Mouse (Mus musculus): ENCODE results near the gene Macrod1.
"Not testable (repeated sequence)": the region's sequence is repeated elsewhere in the genome, so short reads cannot be mapped to it uniquely, and the experiment has no call there.

Gene Macrod1

GRCm38 (mm10) chr19:7057126-7057721 is 614 bp downstream of the Macrod1 start:
- DNase-seq (ENCODE audit: low spot score in 2 of 2): no peak

GRCm38 (mm10) chr19:7057722-7058207 is 1.2 kb downstream of the Macrod1 start:
- DNase-seq (ENCODE audit: low spot score in 2 of 2): peak; percentile 58 to 65

GRCm38 (mm10) chr19:7058541-7058940 is 1.9 kb downstream of the Macrod1 start:
- DNase-seq (ENCODE audit: low spot score in 2 of 2): no peak

GRCm38 (mm10) chr19:7062110-7062509 is 5.5 kb downstream of the Macrod1 start:
- DNase-seq (ENCODE audit: low spot score in 2 of 2): no peak

GRCm38 (mm10) chr19:7062916-7063315 is 6.3 kb downstream of the Macrod1 start:
- no peak for DNase-seq (ENCODE audit: low spot score in 2 of 2)

- peak; percentile 63 to 82 for DNase-seq (ENCODE audit: low spot score in 2 of 2)
Measured at GRCm38 (mm10) chr19:7064571-7064970, 8.0 kb downstream of the Macrod1 start.

- peak in 1 of 2 experiments; percentile 23 for DNase-seq (ENCODE audit: low spot score in 2 of 2)
Measured at GRCm38 (mm10) chr19:7066034-7066827, 9.6 kb downstream of the Macrod1 start.

- DNase-seq (ENCODE audit: low spot score in 2 of 2): no peak
Measured at GRCm38 (mm10) chr19:7066828-7067342, 10.3 kb downstream of the Macrod1 start.

- DNase-seq (ENCODE audit: low spot score in 2 of 2): no peak
Measured at GRCm38 (mm10) chr19:7067344-7068050, 10.9 kb downstream of the Macrod1 start.

GRCm38 (mm10) chr19:7068136-7068535 is 11.5 kb downstream of the Macrod1 start:
- DNase-seq (ENCODE audit: low spot score in 2 of 2): peak; percentile 60 to 78

GRCm38 (mm10) chr19:7068661-7069531 is 12.3 kb downstream of the Macrod1 start:
- no peak for DNase-seq (ENCODE audit: low spot score in 2 of 2)

- no peak for DNase-seq (ENCODE audit: low spot score in 2 of 2)
Measured at GRCm38 (mm10) chr19:7069781-7070763, 13.5 kb downstream of the Macrod1 start.

GRCm38 (mm10) chr19:7070775-7071174 is 14.2 kb downstream of the Macrod1 start:
- DNase-seq (ENCODE audit: low spot score in 2 of 2): no peak

- DNase-seq (ENCODE audit: low spot score in 2 of 2): no peak
Measured at GRCm38 (mm10) chr19:7072221-7072620, 15.6 kb downstream of the Macrod1 start.

- no peak for DNase-seq (ENCODE audit: low spot score in 2 of 2)
Measured at GRCm38 (mm10) chr19:7073997-7074781, 17.6 kb downstream of the Macrod1 start.

GRCm38 (mm10) chr19:7075336-7075735 is 18.7 kb downstream of the Macrod1 start:
- DNase-seq (ENCODE audit: low spot score in 2 of 2): not testable (repeated sequence)

- DNase-seq (ENCODE audit: low spot score in 2 of 2): no peak
Measured at GRCm38 (mm10) chr19:7077666-7078065, 21.1 kb downstream of the Macrod1 start.

GRCm38 (mm10) chr19:7078271-7078670 is 21.7 kb downstream of the Macrod1 start:
- no peak for DNase-seq (ENCODE audit: low spot score in 2 of 2)

Measured in spleen, postnatal 14 days (tissue).